Mouse (Mus musculus) 3134 (cell line): ENCODE data around the gene Enc1.
A peak's percentile ranks its signal among the peaks of the same experiment; 100 is the strongest.

Experiments used
- DNase-seq: peaks from one replicate; pipeline ENCODE4 v3.0.0-alpha.2; 2011; ENCODE audit warnings: low spot score; ENCODE audit not compliant: insufficient read length; ENCODE audit errors: extremely low read depth

The Enc1 gene

DNA sequence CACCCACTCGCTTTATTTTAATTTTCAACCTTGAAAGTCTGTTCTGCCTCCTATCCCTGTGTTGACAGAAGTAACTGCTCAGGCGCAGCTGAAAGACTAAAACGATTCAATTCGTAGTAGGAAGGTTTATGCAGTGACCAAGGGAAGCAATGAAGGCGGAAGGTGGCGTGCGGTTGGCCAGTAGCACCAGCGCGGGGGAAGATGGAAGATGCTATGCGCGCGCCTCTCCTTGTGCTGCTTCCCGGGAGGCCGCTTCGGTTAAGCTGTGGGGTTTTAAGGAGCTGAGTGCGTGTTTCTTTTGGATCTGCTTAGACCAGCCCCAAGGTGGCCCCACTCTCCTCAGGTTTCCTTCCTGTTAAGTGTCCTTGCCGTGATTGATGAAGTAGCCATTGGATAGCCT, 15.8 kb upstream of the Enc1 start:
- no peak for DNase-seq

DNA sequence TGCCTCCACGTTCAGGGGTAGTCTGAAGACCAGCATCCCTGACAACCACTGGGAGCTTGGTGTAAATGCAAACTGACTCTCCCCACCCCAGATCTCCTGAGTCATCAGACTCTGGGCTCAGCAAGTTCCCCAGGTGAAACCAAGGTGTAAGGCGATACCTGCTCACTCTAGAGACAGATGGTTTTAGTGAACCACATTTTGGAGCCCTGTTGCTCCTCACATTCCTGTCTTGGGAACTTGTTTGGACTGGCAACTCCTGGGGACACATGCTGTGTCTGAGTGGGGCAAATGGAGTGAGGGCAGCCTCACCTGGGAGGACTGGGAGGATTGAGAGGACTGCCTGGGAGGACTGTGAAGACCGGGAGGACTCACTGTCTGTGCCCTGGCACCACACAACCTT, 13.1 kb upstream of the Enc1 start:
- DNase-seq = no peak

DNA sequence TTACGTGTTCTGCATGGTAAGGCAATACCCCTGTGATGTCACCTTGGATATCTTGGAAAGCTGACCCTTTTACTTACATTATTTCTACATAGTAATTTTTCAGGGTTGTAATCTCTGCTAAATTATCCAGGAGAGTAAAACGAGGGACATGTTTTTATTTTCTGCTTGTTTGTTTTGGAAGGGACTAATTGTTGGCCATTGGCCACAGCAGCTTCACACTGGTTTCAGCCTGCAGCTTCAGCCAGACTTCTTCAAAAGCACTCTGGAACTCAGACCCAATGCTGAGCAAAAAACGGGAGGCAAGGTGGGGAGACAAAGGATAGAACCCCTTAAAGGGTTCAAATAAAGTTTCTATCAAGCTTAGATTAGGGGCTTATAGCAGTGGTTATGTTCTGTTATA, 10.8 kb upstream of the Enc1 start:
- DNase-seq = no peak

DNA sequence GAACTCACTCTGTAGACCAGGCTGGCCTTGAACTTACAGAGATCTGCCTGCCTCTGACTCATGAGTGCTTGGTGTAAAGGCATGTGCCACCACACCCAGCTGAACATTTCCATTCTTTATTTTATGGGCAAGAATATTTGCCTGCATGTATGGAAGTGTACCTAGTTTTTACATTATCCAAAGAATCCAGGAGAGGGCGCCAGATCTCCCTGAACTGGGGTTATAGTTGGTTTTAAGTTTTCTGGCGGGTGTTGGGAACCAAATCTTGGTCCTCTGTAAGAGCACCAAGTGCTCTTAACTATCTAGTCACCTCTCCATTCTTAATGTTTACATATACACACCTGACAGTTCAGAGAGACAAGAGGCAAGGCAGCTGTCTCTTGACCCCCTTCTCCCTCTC, 7.8 kb upstream of the Enc1 start:
- no peak for DNase-seq

DNA sequence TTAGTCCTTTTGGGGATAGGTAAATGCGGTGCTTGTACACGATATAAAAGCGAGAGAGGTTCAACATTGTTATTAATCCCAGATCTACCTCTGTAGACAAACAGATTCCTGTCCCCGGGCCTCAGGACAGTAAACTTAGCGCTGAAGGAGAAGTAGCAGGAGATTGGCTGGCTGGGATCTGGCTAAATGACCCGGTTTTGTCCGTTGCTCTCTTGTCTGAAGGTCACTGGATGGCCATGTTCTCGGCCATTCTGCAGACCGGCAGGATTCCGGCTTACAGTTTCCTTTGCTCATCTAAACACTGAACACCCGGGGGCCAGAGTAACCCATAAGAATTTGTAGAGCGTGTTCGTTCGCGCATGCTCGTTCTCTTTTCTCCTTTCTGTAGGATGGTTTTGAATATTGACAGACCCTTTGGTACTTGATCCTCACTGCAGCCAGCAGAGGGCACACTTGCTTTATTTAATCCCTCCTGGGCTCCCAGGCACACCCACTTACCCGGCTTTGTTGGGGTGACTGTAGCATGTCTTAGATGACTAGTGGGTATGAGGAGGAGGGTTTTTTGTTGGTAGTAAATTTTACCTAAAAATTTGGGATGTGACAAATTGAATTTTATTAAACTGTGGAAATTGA, 6.0 kb upstream of the Enc1 start:
- DNase-seq = no peak

DNA sequence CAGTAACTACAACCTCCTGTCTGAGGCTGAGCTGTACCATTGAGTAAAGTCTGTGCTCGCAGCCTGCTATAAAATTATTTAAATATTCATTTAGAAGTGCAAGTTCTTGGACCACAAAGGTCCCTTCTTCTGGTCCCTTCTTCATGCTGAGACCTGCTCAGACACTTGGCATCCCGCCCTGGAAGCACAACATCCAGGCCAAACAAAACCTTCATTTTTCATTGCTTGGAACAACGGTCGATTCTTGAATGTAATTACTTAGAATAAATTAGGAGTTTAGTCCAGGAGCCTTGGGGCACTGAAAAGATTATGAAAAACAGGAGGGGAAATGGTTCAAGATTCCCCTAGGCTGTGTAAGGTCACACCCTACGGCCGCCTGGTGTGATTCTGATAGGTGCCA, 5.0 kb upstream of the Enc1 start:
- DNase-seq = no peak

DNA sequence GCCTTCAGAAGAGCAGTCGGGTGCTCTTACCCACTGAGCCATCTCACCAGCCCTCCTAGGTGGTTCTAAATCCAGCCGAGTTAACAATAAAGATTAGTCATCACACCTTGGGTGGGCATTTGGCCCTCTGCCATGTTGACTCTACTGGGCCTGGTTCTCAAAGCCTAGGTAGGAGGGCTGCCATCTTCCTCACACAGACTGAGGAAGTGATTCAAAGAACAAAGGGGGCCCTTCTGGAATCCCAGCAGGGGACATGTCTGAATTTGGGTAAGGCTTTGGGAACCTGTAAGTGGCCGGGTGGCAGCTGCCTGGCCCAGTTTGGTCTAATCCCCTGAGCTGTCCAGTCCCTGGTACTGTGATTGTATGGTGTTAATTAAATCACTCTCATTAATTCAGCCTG, 3.2 kb upstream of the Enc1 start:
- no peak for DNase-seq

GRCm38 (mm10) chr13:97238181-97238981, 2.5 kb upstream of the Enc1 start:
- no peak for DNase-seq

DNA sequence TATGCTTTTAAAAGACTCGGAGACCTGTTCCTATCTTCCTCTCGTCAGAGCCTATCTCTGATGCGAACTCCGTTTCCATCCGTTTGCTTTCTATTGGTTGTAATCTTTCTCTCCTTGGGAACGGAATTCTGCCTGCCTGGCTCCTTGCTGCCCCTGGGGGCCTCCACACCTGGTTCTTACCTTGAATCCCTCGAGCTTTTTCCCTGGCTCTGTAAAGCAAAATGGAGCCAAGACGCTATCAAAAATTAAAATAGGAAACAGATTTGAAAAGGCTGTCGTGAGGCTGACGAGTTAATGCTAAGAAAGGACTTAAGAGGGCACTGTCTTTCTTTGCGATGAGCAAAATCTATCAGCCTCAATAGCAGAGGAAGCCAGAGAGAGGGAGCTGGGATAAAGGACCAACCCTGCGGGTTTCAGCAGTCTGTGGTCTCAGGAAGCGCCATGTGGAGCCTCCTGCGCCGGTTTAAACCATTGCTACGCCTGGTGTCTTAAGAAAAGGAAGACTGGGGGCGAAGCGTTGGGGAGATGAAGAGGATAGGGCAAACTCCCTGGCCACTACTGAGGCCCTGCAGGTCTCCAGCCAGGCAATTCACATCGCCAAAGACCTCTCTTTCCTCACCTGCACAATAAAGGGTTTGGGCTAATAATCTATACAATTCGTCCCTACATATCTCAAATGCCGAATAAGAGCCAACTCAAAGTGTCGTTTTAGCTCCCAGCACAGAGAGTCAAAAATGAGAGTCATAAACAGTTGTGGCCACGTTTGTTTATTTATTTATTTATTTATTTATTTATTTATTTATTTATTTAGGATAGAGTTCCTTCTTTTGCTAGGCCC, 1.3 kb upstream of the Enc1 start:
- DNase-seq = peak; percentile 63

DNA sequence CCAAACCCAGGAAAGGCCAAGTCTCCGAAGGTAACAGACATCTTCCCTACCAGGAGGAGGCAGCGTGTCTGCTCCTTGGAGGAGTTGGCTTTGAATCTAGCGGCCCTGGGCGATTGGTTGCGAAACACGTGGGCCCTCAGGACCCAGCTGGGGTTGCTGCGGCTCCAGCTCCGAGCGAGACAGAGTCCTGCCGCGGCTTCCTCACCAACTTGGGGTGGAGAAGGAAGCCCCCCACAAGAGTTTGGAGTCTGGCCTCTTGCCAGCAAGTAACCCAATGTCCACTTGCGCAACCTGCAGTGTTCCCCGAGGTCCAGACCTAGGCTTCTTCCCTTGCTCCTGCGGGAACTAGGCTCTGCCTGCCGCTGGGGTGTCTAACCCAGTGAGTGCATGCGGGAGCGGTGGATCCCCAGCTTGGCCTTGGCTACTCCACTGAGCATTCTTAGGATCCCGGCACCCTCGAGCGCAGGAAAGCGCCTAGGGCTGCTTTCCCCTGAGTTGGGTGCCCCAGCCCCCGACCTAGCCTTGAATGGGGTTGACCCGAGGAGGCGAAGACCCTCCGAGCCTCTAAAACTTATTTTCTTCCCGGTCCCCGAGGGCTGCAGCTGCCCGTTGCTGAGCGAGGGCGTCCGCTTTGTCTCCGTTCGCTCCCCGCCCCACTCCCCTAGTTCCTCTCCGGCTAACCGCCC, 483 bp upstream of the Enc1 start:
- peak; percentile 86 for DNase-seq

DNA sequence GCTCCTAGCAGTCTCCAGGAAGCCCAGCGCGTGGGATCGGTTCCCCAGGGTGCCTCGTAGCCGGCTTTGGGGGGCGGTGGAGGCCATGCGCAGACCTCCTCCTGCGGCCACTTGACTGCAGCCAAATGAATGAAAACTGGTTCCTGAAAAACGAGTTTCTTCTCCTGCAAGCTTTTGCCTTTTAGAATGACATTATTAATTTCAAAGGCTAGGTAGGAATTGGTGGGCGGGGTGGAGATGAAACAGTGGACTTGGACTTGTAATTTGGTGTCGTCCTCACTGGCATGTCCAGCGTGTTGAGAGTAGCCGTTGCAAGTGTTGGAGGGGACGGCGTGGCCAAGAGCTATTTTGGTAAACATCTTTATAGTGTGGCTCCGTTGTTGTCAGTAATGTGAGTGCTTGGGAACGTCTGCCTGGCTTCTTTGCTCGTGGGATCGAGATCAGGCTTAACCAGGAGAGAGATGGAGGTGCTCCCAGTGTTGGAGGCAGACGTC, 929 bp downstream of the Enc1 start:
- DNase-seq = no peak

- DNase-seq = no peak
Observed at GRCm38 (mm10) chr13:97242716-97243115, 1.8 kb downstream of the Enc1 start.

DNA sequence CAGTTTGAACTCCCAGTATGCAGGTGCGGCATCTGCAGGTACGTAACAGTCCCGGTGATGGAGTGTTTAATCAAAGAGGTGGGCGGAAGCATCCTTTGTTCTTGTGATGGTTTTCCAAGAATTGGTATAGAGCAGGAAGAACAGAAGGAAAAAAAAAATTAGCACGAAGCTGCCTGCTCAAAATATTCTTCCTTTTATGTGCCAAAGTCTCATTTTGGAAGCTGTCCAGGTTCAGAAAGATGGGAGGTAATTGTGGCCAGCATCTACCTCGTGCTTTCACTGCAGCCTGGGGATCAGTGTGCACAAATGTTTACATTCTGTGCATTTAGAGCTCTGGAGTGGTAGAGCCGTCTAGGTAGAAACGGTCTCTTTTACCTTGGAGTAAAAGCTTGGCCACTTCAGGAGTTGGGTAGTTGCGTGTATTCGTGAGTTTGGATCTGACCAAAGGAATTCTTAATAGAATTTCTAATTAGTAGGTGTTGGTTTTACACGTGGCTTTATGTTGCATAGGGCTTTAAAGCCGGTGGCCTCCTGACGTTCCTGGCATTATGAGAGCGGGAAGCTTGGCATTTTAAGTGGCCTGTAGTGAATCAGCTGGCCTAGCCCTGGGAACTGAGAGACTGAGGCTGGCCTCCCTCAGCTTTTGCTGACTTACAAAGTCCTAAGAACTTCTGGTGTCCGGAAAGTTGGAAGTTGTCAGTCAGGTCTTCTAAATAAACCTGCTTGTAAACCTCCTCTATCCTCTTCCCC, 3.2 kb downstream of the Enc1 start:
- DNase-seq = no peak

DNA sequence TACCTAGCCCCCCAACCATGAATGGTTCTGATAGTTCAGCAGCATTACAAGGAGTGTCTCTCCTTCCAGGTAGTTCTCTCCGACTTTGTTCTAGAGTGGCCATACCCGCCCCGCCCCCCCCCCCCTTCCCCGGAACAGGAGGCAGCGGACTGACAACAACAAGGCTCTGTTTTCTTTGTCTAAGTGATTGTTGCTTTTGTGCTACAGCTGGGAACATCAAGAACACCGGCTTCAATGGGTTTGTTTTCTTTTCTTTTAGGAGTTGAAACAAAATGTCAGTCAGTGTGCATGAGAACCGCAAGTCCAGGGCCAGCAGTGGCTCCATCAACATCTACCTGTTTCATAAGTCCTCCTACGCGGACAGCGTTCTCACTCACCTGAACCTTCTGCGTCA, 3.8 kb downstream of the Enc1 start:
- DNase-seq = no peak

DNA sequence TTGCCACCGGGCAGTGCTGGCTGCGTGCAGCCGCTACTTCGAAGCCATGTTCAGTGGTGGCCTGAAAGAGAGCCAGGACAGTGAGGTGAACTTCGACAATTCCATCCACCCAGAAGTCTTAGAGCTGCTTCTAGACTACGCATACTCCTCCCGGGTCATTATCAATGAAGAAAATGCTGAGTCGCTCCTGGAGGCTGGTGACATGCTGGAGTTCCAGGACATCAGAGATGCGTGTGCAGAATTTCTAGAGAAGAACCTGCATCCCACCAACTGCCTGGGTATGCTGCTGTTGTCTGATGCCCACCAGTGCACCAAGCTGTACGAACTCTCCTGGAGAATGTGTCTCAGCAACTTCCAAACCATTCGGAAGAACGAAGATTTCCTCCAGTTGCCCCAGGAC, 4.3 kb downstream of the Enc1 start:
- DNase-seq = no peak

- no peak for DNase-seq
Observed at GRCm38 (mm10) chr13:97246217-97246616, 5.3 kb downstream of the Enc1 start.

DNA sequence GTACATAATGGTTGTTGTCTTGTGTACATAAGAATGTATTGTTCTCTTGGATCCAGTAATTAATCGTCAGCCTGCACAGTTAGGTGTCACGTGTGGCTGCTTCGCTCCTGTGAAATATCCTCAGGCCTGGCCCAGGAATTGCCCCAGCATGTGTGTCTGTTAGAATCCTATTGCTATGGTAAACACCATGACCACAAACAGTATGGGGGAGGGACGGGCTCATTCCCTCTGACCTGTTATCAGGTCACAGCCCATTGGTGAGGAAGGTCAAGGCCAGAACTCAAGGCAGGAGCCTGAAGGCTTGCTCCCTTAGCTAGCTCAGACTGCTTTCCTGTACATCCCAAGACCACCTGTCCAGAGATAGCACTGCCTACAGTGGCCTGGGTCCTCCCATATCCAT, 6.8 kb downstream of the Enc1 start:
- DNase-seq = no peak

- DNase-seq = no peak
Observed at GRCm38 (mm10) chr13:97249051-97249461, 8.2 kb downstream of the Enc1 start.

DNA sequence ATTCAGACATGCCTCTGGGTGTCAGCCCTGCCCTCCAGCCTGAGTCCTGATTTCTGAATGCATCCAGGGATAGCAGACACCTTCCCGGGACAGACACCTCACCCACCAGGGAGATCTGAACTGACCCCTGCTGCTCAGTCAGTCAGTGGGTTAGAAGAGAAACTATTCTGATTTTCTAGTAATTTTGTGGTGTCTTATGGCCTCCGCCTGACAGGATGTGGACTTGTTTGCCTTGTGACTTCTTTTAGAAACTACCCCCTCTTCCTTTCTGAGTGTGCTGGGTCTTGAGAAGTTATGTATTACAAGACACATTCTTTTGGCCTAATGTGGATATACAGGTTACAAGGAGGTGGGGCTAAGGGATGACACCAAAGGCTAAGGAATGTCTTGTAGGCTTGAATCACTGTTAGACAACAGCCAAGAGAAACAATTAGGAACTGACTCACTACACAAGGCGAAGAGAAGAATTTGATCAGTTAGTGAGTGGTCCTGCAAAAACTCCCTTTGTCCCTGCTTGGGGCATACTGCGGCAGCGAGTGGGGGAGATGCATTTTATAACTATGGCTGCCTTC, 8.7 kb downstream of the Enc1 start:
- DNase-seq = peak; percentile 83

- DNase-seq = no peak
Observed at GRCm38 (mm10) chr13:97250148-97250547, 9.2 kb downstream of the Enc1 start.
